Comparison of ENCODE assay signal across 9 mouse cellular contexts in the genomic region with DNA sequence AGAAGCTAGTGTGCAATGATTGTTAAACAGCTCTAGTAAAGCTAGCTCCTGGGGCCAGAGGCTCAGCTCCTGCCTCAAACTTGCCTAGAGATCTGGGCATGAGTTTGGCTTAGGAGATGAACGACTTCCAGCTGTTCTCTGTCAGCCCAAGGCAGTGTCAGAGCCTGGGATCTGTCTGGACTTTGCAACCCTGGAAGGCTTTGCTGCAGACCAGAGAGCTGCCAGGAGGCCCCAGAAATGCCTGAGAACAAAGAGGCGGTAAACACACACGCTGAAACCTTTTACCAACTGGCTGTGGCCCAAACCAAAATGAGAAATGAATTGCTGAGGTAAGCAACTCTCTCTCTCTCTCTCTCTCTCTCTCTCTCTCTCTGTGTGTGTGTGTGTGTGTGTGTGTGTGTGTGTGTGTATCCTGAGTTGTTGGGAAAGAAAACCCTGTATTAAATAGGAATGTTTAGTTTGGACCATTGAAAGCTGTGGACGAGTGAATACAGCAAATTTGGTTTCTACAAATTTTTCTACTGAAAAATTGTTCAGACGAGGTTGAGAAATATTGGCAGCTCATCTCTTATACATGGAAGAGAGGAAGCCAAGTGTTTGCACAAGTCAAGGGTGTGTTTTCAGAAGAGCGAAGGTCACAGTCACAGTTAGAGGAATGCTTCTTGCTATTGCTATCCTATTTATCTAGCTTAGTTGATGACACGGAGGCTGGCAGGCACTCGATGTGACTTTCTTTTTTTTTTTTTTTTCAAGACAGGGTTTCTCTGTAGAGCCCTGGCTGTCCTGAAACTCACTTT.
DNase-seq lines count a peak whose midpoint lies in the region; ATAC-seq and TF ChIP-seq lines count a peak whose summit lies in the region.
"Had no signal": no experiment of that assay in that cellular context is flagged by ENCODE, and none has a peak within 500 bp of the region (broad histone marks: within the 10 kb centered on the region; RNA-seq: fewer than 3 reads in every experiment).

No protein-coding gene starts in this region.

- H3K27ac ChIP-seq in forebrain, embryonic 10.5 days, result peak overlapping the region; percentile 75
- no peak overlapping the region for H3K27ac ChIP-seq in forebrain, postnatal 0 days (ENCODE audit: low read depth, low read length)
- peak overlapping the region; percentile 0; the same call in 1 of the 2 replicates for H3K27ac ChIP-seq in forebrain, embryonic 16.5 days (ENCODE audit: low read length)
- H3K27ac ChIP-seq in limb, embryonic 12.5 days, result peak overlapping the region; percentile 90
- H3K27ac ChIP-seq in small intestine, adult 2 months (ENCODE audit: insufficient read depth, low read depth, low read length), result peak overlapping the region; percentile 86

- no peak overlapping the region for H3K4me2 ChIP-seq in forebrain, postnatal 0 days (ENCODE audit: low read depth)
- no peak overlapping the region for H3K4me2 ChIP-seq in forebrain, embryonic 16.5 days (ENCODE audit: low read length)
- no peak overlapping the region for H3K4me2 ChIP-seq in limb, embryonic 12.5 days

- no peaks in the 10 kb centered on the region; the same call in 1 of the 2 replicates for H3K27me3 ChIP-seq in forebrain, embryonic 10.5 days (ENCODE audit: poor library complexity, severe bottlenecking)
- no peaks in the 10 kb centered on the region for H3K27me3 ChIP-seq in forebrain, postnatal 0 days (ENCODE audit: insufficient read depth, low read length)
- no peaks in the 10 kb centered on the region for H3K27me3 ChIP-seq in forebrain, embryonic 16.5 days (replicated peaks; ENCODE audit: control insufficient read depth, insufficient read depth, low read length)
- no peaks in the 10 kb centered on the region for H3K27me3 ChIP-seq in limb, embryonic 12.5 days
- H3K27me3 ChIP-seq in small intestine, adult 2 months (ENCODE audit: control insufficient read depth, insufficient read depth, low read length), result no peaks in the 10 kb centered on the region

- no peak for TF ChIP-seq CTCF in forebrain, postnatal 0 days (IDR thresholded peaks at IDR 0.05; ENCODE audit: low read depth)
- TF ChIP-seq CTCF in small intestine, adult 2 months (IDR thresholded peaks at IDR 0.05; ENCODE audit: extremely low read depth, insufficient read length, insufficient replicate concordance, low read depth, low read length), result no peak

- H3K4me3 ChIP-seq in forebrain, embryonic 10.5 days, result no peak overlapping the region
- H3K4me3 ChIP-seq in forebrain, postnatal 0 days (ENCODE audit: low read depth, low read length), result no peak overlapping the region
- H3K4me3 ChIP-seq in forebrain, embryonic 16.5 days (replicated peaks; ENCODE audit: low read length), result no peak overlapping the region
- H3K4me3 ChIP-seq in limb, embryonic 12.5 days (replicated peaks), result no peak overlapping the region
- H3K4me3 ChIP-seq in small intestine, adult 2 months (ENCODE audit: low read depth, low read length), result no peak overlapping the region
- H3K4me3 ChIP-seq: erythroblast, embryonic 14.5 days had no signal

- no peak for ATAC-seq in forebrain, postnatal 0 days
- ATAC-seq in forebrain, embryonic 16.5 days, result no peak
- peak; percentile 69; the same call in 1 of the 2 replicates for ATAC-seq in limb, embryonic 12.5 days (ENCODE audit: insufficient number of reproducible peaks, insufficient read depth, low FRiP score, low TSS enrichment, low read depth)
- ATAC-seq in frontal cortex, adult (ENCODE audit: low TSS enrichment), result no peak

- 62% methylated on average over 8 of the region's 8 CpGs for WGBS in forebrain, embryonic 10.5 days
- 47% methylated on average over 8 of the region's 8 CpGs for WGBS in forebrain, postnatal 0 days
- WGBS in forebrain, embryonic 16.5 days, result 47% methylated on average over 8 of the region's 8 CpGs
- 37% methylated on average over 8 of the region's 8 CpGs for WGBS in limb, embryonic 12.5 days
- 4% methylated on average over 8 of the region's 8 CpGs for WGBS in small intestine, adult 2 months

- H3K4me1 ChIP-seq in forebrain, embryonic 10.5 days, result peaks cover 44% of the 10 kb centered on the region
- H3K4me1 ChIP-seq in forebrain, postnatal 0 days (ENCODE audit: insufficient read depth), result peaks cover 12% of the 10 kb centered on the region; the same call in 1 of the 2 replicates
- peaks cover 11% of the 10 kb centered on the region; the same call in 1 of the 2 replicates for H3K4me1 ChIP-seq in forebrain, embryonic 16.5 days (replicated peaks; ENCODE audit: control insufficient read depth, insufficient read depth, low read length)
- peaks cover 42% of the 10 kb centered on the region for H3K4me1 ChIP-seq in limb, embryonic 12.5 days (replicated peaks)
- H3K4me1 ChIP-seq in small intestine, adult 2 months (ENCODE audit: control insufficient read depth, insufficient read depth, insufficient read length, low read length), result peaks cover 11% of the 10 kb centered on the region; the same call in 1 of the 2 replicates

- no peaks in the 10 kb centered on the region for H3K36me3 ChIP-seq in forebrain, embryonic 10.5 days (replicated peaks)
- no peaks in the 10 kb centered on the region for H3K36me3 ChIP-seq in forebrain, postnatal 0 days (ENCODE audit: insufficient read depth)
- H3K36me3 ChIP-seq in forebrain, embryonic 16.5 days (ENCODE audit: control insufficient read depth, insufficient read depth), result no peaks in the 10 kb centered on the region
- H3K36me3 ChIP-seq in limb, embryonic 12.5 days, result no peaks in the 10 kb centered on the region
- H3K36me3 ChIP-seq in small intestine, adult 2 months (ENCODE audit: control insufficient read depth, insufficient read depth, low read length), result no peaks in the 10 kb centered on the region

- TF ChIP-seq POLR2A in small intestine, adult 2 months (IDR thresholded peaks at IDR 0.05; ENCODE audit: low read depth, low read length), result no peak

- DNase-seq in forebrain, embryonic 10.5 days (ENCODE audit: extremely low spot score, low spot score), result no peak
- DNase-seq in forebrain, postnatal 0 days, result no peak
- peak; percentile 57 for DNase-seq in heart, postnatal 4 days
- no peak for DNase-seq in left cerebral cortex, adult 9 months (ENCODE audit: low spot score in 2 of 2)

- no peaks in the 10 kb centered on the region for H3K9me3 ChIP-seq in forebrain, embryonic 10.5 days
- H3K9me3 ChIP-seq in forebrain, postnatal 0 days (ENCODE audit: low read length), result no peaks in the 10 kb centered on the region
- H3K9me3 ChIP-seq in forebrain, embryonic 16.5 days (ENCODE audit: control insufficient read depth, low read length), result no peaks in the 10 kb centered on the region
- H3K9me3 ChIP-seq in limb, embryonic 12.5 days, result no peaks in the 10 kb centered on the region

- no peak overlapping the region for H3K9ac ChIP-seq in forebrain, postnatal 0 days
- no peak overlapping the region for H3K9ac ChIP-seq in forebrain, embryonic 16.5 days (replicated peaks; ENCODE audit: low read depth, low read length)
- no peak overlapping the region for H3K9ac ChIP-seq in limb, embryonic 12.5 days (replicated peaks)
